Mouse (Mus musculus): ENCODE data around the gene Cmip. TPM values are rescaled to one million over a fixed set of nuclear protein-coding genes. Genes with fewer than 3 reads are reported as not detected.

Cmip gene
- polyA plus RNA-seq, 1 experiment, result 16.2 TPM

DNA sequence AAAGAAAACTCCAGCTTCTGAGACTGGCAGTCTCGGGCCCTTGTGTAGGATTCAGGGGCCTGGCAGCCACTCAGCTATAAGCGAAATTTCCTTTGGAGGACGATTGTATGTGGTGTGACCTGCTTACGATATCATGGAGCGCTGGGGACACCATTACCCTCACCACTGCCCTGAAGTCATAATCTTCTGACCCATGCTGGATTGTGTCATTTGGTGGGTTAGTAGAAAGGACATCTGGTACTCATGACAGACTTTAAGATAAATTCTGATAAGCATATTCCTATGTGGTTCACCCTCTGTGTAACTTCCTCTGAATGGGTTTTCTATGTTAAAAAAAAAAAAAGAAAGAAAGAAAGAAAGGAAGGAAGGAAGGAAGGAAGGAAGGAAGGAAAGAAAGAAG lies 69.9 kb downstream of the Cmip start:
- 68% methylated on average over 5 of the region's 5 CpGs for WGBS
- peaks cover 4% of the 10 kb centered on the region; the same call in 1 of the 2 replicates for H3K4me1 ChIP-seq (ENCODE audit: control insufficient read depth, insufficient read depth, low read length)
- TF ChIP-seq POLR2A (IDR thresholded peaks at IDR 0.05; ENCODE audit: borderline replicate concordance, control insufficient read depth, low read depth, low read length), result no peak
- TF ChIP-seq CTCF (IDR thresholded peaks at IDR 0.05; ENCODE audit: control insufficient read depth, insufficient read depth, low read length), result no peak
- H3K4me3 ChIP-seq (replicated peaks; ENCODE audit: control insufficient read depth, low read depth, low read length), result no peak overlapping the region
- H3K27ac ChIP-seq (ENCODE audit: control insufficient read depth, insufficient read depth, low read depth, low read length, poor library complexity), result no peak overlapping the region

DNA sequence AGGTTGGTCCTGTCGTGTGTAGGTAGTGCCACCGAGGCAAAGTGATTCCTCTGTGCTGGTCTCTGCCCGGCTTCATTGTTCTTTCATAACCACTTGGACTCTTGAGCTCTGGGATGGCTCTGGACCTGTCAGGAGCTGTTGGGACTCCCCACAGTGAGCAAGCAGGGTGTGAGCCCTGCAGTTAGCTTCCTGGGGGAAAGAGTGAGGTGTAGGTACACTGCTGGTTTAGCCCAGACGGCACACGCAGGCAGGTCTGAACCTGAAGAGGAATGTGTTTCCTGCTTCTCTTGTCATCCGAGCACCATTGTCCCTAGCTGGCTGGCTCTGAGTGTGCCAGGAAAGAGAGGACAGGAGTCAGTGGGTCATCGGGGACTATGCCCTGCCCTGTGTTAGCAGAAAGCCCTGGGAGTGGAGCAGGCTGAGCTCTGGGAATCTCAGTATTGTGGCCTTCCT lies 70.5 kb downstream of the Cmip start:
- 83% methylated on average over 7 of the region's 7 CpGs for WGBS
- no peak overlapping the region for H3K27ac ChIP-seq (ENCODE audit: control insufficient read depth, insufficient read depth, low read depth, low read length, poor library complexity)
- no peak overlapping the region for H3K4me3 ChIP-seq (replicated peaks; ENCODE audit: control insufficient read depth, low read depth, low read length)
- peaks cover 4% of the 10 kb centered on the region; the same call in 1 of the 2 replicates for H3K4me1 ChIP-seq (ENCODE audit: control insufficient read depth, insufficient read depth, low read length)
- TF ChIP-seq POLR2A (IDR thresholded peaks at IDR 0.05; ENCODE audit: borderline replicate concordance, control insufficient read depth, low read depth, low read length) (no peak), CTCF (IDR thresholded peaks at IDR 0.05; ENCODE audit: control insufficient read depth, insufficient read depth, low read length) (no peak)

DNA sequence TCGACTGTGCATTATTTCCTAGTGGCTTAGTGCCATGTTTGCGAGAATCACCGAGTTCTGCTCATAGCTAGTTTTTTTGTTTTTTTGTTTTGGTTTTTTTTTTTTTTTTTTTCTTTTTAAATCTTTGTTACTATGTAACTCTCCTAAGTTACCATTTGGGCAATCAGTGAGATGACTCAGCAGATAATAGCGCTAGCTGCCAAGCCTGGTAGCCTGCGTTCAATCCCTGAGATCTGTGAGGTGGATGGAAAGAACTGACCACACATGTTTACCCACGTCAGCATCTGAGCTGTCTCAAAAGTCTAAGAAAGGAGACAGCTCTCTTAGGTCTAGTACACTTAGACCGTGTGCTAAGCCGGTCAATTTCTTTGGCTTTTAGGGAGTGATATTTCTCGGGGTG lies 71.9 kb downstream of the Cmip start:
- 58% methylated on average over 9 of the region's 9 CpGs for WGBS
- Histone ChIP-seq H3K4me3 (replicated peaks; ENCODE audit: control insufficient read depth, low read depth, low read length) (no peak overlapping the region), H3K4me1 (ENCODE audit: control insufficient read depth, insufficient read depth, low read length) (peaks cover 6% of the 10 kb centered on the region; the same call in 1 of the 2 replicates), H3K27ac (ENCODE audit: control insufficient read depth, insufficient read depth, low read depth, low read length, poor library complexity) (no peak overlapping the region)
- TF ChIP-seq POLR2A (IDR thresholded peaks at IDR 0.05; ENCODE audit: borderline replicate concordance, control insufficient read depth, low read depth, low read length) (no peak), CTCF (IDR thresholded peaks at IDR 0.05; ENCODE audit: control insufficient read depth, insufficient read depth, low read length) (no peak)

DNA sequence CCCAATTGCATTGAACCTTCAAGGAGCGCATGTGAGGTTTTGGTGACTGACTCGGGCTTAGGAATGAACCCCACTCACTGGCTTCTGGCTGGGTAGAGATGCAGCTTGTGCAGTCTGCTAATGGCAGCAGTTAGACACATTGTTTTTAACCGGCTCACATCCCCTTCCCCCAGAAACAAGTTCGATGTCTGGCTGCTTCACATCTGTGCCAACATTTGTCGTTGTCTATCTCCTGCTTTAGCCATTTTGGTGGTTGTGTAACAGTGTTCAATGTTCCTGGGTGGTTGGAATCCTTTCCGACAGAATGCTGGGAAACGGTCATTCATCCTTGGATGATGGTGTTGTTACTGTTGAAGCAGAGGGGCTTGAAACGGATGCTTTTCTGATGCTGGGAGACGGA lies 72.3 kb downstream of the Cmip start:
- Histone ChIP-seq H3K4me3 (replicated peaks; ENCODE audit: control insufficient read depth, low read depth, low read length) (no peak overlapping the region), H3K4me1 (ENCODE audit: control insufficient read depth, insufficient read depth, low read length) (peaks cover 6% of the 10 kb centered on the region; the same call in 1 of the 2 replicates), H3K27ac (ENCODE audit: control insufficient read depth, insufficient read depth, low read depth, low read length, poor library complexity) (no peak overlapping the region)
- WGBS, result 86% methylated on average over 9 of the region's 9 CpGs
- no peak for TF ChIP-seq POLR2A (IDR thresholded peaks at IDR 0.05; ENCODE audit: borderline replicate concordance, control insufficient read depth, low read depth, low read length)
- TF ChIP-seq CTCF (IDR thresholded peaks at IDR 0.05; ENCODE audit: control insufficient read depth, insufficient read depth, low read length), result no peak

DNA sequence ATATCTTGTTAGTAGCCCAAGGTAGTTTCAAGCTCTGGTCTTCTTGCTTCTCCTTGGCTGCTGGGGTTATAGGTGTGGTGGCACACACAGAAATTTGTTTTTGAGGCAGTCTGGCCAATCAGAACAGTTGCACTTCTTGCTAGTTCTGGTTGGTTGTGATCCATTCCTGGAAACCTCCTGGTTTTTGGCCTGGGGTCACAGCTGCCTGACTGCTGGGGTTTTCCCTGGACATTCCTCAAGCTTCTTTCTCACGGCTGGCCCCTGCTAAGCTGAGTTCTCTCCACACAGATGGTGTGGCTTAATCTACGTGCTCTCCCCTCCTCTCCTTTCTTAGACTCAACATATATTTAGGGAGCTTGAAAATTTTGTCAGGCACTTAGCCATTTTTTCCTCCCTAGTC lies 73.0 kb downstream of the Cmip start:
- WGBS, result 81% methylated on average over 2 of the region's 2 CpGs
- no peak overlapping the region for H3K4me3 ChIP-seq (replicated peaks; ENCODE audit: control insufficient read depth, low read depth, low read length)
- H3K27ac ChIP-seq (ENCODE audit: control insufficient read depth, insufficient read depth, low read depth, low read length, poor library complexity), result no peak overlapping the region
- TF ChIP-seq POLR2A (IDR thresholded peaks at IDR 0.05; ENCODE audit: borderline replicate concordance, control insufficient read depth, low read depth, low read length) (no peak), CTCF (IDR thresholded peaks at IDR 0.05; ENCODE audit: control insufficient read depth, insufficient read depth, low read length) (no peak)
- H3K4me1 ChIP-seq (ENCODE audit: control insufficient read depth, insufficient read depth, low read length), result peaks cover 4% of the 10 kb centered on the region; the same call in 1 of the 2 replicates

DNA sequence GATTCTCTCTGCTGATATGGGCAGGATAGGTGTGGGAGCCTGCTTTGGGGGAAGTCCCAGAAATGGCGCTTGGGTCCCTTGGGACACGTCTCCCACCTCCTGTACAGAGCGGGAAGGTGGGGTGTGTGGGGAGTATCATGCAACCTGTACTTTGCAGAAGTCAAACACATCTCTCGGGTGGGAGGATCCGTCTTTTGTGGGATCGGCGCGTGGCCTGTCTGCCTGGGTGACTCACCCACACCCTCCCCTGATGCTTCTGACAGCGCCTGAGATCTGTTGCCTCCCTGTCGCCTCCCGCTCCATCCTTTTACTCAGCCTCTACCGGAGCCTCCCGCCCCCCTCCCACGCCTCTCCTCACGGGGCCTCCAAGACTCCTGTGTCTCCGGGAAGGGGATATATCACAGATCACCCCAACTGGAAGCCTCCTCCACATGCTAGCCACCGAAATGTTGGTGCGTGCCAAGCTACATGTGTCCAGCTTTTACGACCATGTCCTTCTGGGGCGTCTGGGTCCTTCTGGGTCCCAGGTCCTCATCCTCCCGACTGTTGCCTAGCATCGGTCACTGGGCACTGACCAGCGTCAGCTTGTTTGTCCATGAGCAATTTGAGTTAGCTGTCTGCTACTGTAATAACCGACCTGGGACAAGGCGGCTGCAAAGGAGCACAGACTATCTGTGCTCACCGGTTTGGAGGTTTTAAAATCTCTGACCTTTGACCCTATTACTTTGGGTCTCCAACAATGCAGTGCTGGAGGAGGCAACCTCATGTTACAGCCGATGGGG lies 75.6 kb downstream of the Cmip start:
- 84% methylated on average over 27 of the region's 27 CpGs for WGBS
- no peak for TF ChIP-seq CTCF (IDR thresholded peaks at IDR 0.05; ENCODE audit: control insufficient read depth, insufficient read depth, low read length)
- H3K4me1 ChIP-seq (ENCODE audit: control insufficient read depth, insufficient read depth, low read length), result peaks cover 5% of the 10 kb centered on the region
- H3K27ac ChIP-seq (ENCODE audit: control insufficient read depth, insufficient read depth, low read depth, low read length, poor library complexity), result no peak overlapping the region
- no peak overlapping the region for H3K4me3 ChIP-seq (replicated peaks; ENCODE audit: control insufficient read depth, low read depth, low read length)

DNA sequence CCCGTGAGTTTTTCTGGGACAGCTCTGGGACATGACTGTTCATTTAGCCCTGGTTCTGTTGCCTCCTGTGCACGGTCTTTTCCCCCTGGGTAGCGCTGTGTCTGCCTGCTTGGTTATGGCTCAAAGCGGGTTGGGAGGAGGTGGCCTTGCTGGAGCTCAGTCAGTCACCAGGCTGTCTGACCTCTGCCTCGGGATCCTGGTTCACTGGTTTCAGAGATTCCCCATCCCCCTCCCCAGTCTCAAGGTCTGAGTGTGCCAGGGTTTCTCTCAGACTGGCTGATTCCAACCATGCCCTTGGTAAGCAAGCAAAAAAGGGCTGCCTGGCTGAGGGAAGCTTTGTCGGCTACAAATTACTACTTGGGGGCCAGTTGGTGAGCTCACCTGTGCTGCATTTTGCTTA lies 76.8 kb downstream of the Cmip start:
- peak overlapping the region; percentile 28; the same call in 1 of the 2 replicates for H3K27ac ChIP-seq (ENCODE audit: control insufficient read depth, insufficient read depth, low read depth, low read length, poor library complexity)
- H3K4me1 ChIP-seq (ENCODE audit: control insufficient read depth, insufficient read depth, low read length), result peaks cover 10% of the 10 kb centered on the region
- H3K4me3 ChIP-seq (replicated peaks; ENCODE audit: control insufficient read depth, low read depth, low read length), result no peak overlapping the region
- 72% methylated on average over 6 of the region's 6 CpGs for WGBS
- TF ChIP-seq POLR2A (IDR thresholded peaks at IDR 0.05; ENCODE audit: borderline replicate concordance, control insufficient read depth, low read depth, low read length) (no peak), CTCF (IDR thresholded peaks at IDR 0.05; ENCODE audit: control insufficient read depth, insufficient read depth, low read length) (no peak)

DNA sequence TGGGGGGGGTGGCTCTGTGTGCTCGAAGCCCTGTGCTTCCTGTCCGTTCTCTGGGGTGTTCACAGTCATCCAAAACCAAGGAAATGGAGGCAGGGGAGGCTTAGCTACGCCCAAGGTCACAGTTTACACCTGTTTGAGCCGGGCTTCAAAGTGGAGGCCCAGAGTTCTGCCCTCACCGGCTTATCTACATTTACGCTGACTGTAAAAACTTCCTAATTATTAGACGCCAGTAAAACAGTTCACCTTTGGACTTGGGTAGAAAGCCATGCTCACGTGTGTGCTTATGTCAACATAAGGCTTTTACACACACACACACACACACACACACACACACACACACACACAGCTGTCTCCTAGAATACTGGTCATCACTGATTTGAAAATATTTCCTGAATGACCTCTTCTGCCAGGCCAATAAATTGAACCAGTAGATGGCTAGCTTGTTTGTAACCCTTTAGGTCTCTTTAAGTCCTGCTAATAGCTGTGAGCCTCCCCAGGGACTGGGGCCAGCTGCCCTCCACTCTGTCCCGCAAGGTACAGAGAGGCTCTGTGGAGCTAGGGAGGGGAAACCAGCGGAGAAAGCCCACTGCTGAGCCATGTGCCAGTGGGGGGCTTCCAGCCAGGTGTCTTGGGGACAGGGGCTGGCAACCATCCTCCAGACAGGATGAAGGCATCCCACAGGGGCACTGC lies 77.3 kb downstream of the Cmip start:
- WGBS, result 50% methylated on average over 10 of the region's 10 CpGs
- Histone ChIP-seq H3K27ac (ENCODE audit: control insufficient read depth, insufficient read depth, low read depth, low read length, poor library complexity) (peak overlapping the region; percentile 28; the same call in 1 of the 2 replicates), H3K4me3 (replicated peaks; ENCODE audit: control insufficient read depth, low read depth, low read length) (no peak overlapping the region), H3K4me1 (ENCODE audit: control insufficient read depth, insufficient read depth, low read length) (peaks cover 12% of the 10 kb centered on the region)
- TF ChIP-seq CTCF (IDR thresholded peaks at IDR 0.05; ENCODE audit: control insufficient read depth, insufficient read depth, low read length) (no peak), POLR2A (IDR thresholded peaks at IDR 0.05; ENCODE audit: borderline replicate concordance, control insufficient read depth, low read depth, low read length) (no peak)

All from bone marrow, adult 2 months (tissue).